Mouse (Mus musculus) Muller cell, postnatal 12 days (primary cell): ENCODE results near the gene Vax1.

Experiments used
- DNase-seq: peaks from one replicate; pipeline ENCODE4 v3.0.0-alpha.2; 2015; ENCODE audit errors: inconsistent ontology term

The Vax1 gene

GRCm38 (mm10) chr19:59169143-59169935 lies 517 bp downstream of the Vax1 start:
- DNase-seq = no peak

DNA sequence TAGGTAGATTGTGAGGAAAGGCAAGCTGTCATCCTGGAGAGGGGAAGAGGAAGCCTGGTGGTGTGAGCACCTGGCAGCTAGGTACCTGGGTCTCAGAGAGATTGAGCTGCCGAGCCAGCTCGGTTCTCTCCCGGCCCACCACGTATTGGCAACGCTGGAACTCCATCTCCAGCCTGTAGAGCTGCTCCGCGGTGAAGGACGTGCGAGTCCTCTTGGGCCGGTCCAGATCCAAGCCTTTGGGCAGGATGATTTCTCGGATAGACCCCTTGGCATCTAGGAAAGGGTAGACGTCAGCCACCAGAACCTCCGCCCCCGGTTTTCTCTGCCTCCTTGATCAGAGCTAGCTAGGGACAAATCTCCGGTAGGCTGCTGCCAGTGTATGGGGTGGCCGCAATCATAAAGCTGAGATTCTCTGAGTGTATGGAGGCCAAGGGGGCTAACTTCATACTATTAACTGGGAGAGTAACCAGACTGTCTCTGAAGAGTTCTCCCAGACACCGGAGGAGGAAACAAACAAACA lies 1.4 kb downstream of the Vax1 start:
- no peak for DNase-seq

DNA sequence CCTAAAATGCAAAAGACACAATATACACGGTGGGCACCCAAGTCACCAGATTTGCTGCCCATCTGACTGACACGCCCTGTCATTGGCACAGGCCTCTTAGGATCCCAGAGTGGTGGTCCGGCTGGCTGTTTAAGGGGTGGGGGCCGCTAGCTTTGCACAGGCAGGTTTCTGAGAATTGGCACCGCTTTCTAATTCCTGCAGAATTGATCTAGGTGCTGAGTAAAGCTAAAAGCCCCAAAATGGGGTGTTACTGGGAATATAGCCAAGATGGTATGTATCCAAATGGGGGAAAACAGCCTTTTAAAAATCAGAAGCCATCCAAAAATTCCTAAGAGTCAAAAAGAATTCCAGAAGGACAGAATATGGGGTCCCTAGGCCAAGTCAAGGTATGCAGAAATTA lies 2.0 kb downstream of the Vax1 start:
- no peak for DNase-seq

GRCm38 (mm10) chr19:59166879-59167278 lies 3.0 kb downstream of the Vax1 start:
- DNase-seq = no peak

GRCm38 (mm10) chr19:59166311-59166761 lies 3.5 kb downstream of the Vax1 start:
- DNase-seq = peak; percentile 58

DNA sequence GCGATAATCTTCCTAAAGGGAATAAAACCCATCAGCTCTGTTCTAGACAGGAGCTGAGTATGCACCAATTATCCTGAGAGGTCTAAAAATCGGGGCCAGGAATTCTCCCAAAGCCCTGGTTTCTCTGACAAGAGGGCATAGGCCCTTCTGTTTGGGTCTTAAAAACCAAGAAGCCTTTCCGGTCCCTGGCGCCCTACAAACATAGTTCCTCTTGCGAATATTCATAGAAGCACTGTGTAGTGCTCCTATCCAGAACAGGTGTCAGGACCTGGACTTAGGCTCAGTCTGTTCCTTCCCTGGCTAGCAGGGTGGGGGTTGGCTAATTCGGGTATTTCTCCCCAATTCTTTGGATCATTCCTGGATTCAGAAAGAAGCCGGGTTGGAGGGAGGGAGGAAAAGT lies 4.3 kb downstream of the Vax1 start:
- no peak for DNase-seq

GRCm38 (mm10) chr19:59164896-59165560 lies 4.8 kb downstream of the Vax1 start:
- no peak for DNase-seq

- DNase-seq = no peak
Observed at GRCm38 (mm10) chr19:59164111-59164510, 5.7 kb downstream of the Vax1 start.

GRCm38 (mm10) chr19:59156702-59157101 lies 13.2 kb downstream of the Vax1 start:
- DNase-seq = no peak

DNA sequence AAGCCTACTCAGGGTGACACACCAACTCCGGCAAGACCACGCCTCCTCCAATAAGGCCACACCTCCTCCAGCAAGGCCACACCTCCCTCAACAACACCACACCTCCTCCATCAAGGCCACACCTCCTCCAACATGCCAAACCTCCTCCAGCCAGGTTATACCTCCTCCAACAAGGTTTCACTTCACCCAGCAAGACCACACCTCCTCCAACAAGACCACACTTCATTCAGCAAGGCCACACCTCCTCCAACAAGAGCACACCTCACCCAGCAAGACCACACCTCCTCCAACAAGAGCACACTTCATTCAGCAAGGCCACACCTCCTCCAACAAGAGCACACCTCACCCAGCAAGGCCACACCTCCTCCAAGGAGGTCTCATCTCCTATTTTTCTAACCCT lies 15.7 kb downstream of the Vax1 start:
- no peak for DNase-seq

- no peak for DNase-seq
Observed at GRCm38 (mm10) chr19:59145492-59146140, 24.2 kb downstream of the Vax1 start.

- DNase-seq = no peak
Observed at GRCm38 (mm10) chr19:59145064-59145463, 24.8 kb downstream of the Vax1 start.

DNA sequence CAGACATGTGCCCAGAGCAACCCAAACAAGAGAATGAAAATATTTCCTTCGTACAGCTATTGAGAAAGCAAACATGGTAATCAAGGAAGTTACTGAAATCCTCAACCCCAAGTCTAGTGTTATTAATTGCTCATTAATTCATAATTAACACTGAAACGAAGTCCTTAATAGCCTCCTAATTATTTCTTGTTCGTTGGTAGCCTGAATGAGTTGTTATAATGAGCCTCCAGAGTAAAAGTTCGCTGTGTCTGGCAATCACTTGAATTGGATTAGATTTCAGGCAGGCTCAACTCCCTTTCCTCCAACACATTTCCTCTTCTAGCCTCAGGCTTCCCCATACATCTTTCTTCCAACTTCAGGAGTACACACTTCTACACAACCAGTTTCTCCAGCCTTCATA lies 27.6 kb downstream of the Vax1 start:
- peak; percentile 60 for DNase-seq

DNA sequence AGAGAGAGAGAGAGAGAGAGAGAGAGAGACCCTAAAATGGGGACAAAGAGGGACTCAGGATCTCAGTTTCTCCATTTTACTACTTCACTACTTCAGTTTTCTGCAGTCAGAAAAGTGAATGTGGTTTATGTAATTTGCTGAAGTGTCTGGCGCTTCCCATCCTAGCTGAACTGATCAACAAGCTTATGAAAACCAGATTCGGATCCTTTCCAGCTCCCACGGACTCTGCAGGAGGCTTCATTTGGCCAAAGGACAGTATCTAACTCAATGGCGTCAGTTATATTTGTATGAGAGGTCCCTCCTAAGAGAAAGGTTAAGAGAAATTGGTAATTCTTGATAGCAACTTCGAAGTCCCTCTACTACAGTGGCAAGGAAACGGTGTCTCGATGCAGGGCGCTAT lies 34.5 kb downstream of the Vax1 start:
- DNase-seq = no peak

DNA sequence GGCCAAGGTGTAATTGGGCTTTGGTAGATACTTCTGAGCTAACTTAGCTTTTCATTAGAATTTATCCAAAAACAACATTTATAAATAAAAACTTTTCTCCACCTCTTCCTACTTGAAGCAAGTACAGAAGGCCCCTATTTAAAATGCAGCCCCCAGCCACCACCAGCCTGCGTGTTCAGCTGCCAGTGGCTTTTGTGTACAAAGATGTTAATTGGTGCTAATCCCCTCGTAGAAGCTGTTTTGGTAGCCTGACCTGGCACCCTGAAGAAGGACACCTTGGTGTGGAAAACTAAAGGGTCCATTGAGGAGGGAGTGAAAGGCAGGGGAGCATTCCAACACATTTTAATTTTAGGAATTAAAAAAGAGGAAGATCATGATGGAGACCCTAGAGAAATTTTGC lies 34.9 kb downstream of the Vax1 start:
- no peak for DNase-seq

DNA sequence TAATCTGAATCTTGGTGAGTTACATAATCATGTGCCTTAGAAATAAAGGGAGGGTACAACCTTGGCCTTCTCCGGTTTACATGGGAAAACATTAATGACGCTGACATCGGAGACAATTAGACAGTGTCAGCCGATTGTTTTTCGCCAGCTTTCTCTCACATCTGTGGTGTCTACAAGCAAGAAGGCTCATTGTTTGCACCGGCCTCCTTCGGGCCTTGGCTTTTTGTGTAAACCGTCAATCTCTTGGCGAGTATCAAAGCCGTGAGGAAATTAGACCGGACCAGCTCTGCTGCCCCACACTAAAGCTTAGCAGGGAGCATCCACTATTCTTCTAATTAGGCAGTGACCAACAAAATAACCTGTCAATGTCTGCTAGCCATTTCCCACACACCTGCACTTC lies 36.7 kb downstream of the Vax1 start:
- peak; percentile 16 for DNase-seq

GRCm38 (mm10) chr19:59129671-59130070 lies 40.2 kb downstream of the Vax1 start:
- DNase-seq = no peak

DNA sequence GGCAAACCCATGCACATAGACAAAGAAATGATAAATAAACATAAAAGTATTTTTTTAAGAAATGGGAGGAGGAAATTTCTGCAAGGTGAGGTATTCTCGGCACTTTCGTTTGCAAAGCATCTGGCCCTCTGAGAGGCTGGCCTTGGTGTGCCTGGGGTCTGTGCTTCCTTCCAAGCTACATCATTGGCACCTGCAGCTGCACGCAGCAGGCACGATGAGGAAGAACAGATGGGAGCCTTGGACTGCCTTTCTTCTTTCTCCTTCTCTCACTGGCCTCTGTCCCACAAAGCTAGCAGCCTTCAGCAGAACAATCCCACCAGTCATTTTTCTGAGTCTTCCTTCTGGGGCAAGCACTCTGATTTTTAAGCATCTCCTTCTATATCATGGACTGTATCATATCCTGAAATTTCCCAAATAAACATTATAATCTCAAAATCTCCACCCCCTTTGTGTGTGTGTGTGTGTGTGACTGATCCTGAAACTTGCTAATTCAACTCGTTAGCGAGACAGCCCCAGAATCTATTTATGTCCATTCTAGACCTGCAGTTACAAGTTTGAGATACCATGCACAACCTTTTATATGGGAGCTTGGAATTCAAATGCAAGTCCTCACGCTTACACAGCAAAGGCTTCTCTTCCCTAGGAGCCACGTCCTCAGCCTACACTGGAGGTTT lies 41.2 kb downstream of the Vax1 start:
- DNase-seq = no peak

- no peak for DNase-seq
Observed at GRCm38 (mm10) chr19:59127424-59127823, 42.4 kb downstream of the Vax1 start.
